Mouse (Mus musculus) CH12.LX (cell line): Measurements from ENCODE around the gene Rhoq. TPM values are rescaled to one million over a fixed set of nuclear protein-coding genes. Genes with fewer than 3 reads are reported as not detected.

Experiments
- DNase-seq: peaks from one replicate; pipeline ENCODE4 v3.0.0-alpha.2; 2013; ENCODE audit errors: extremely low read depth
- H3K27ac ChIP-seq: 2 replicates; pipeline ENCODE4 v1.5.1; 2012; ENCODE audit warnings: low read depth, mild to moderate bottlenecking, control low read depth, moderate library complexity; ENCODE audit not compliant: insufficient read depth
- H3K27me3 ChIP-seq: replicated peaks from 2 replicates; pipeline ENCODE3; 2012; ENCODE audit warnings: inconsistent platforms
- H3K36me3 ChIP-seq, 2 experiments: replicated peaks in 1 of 2; 2 replicates each; pipeline versions ENCODE3 to v1.6.1; 2012; ENCODE audit warnings: inconsistent platforms in 1 of 2, low read length in 1 of 2, mild to moderate bottlenecking in 1 of 2, mixed read lengths in 1 of 2, moderate library complexity in 1 of 2; ENCODE audit not compliant: control insufficient read depth in 1 of 2, insufficient read depth in 1 of 2
- H3K4me1 ChIP-seq, 2 experiments: 2 replicates each; pipeline ENCODE4 v1.6.1; 2012; ENCODE audit warnings: inconsistent platforms in 1 of 2, moderate library complexity in 1 of 2; ENCODE audit not compliant: insufficient read depth in 2 of 2, control insufficient read depth in 1 of 2
- H3K4me2 ChIP-seq: 2 replicates; pipeline ENCODE4 v1.6.1; 2012; ENCODE audit warnings: low read depth, mild to moderate bottlenecking, control low read depth; ENCODE audit not compliant: poor library complexity, insufficient read depth, severe bottlenecking
- H3K4me3 ChIP-seq, 3 experiments: fragments of 150-350 bp in 1 of 3; sonication (generic) in 1 of 3; replicated peaks in 1 of 3; 2 replicates each; pipeline versions ENCODE3 to v1.5.1; 2011 to 2012; ENCODE audit warnings: low read depth in 2 of 3, low read length in 2 of 3, mild to moderate bottlenecking in 2 of 3, moderate library complexity in 2 of 3, control low read depth in 1 of 3, improper control_type of control experiment in 1 of 3, inconsistent platforms in 1 of 3, mixed read lengths in 1 of 3; ENCODE audit not compliant: poor library complexity in 1 of 3
- H3K79me2 ChIP-seq: replicated peaks from 2 replicates; pipeline ENCODE4 v1.6.1; 2012; ENCODE audit warnings: mild to moderate bottlenecking, moderate library complexity; ENCODE audit not compliant: control insufficient read depth, poor library complexity, insufficient read depth, severe bottlenecking; ENCODE audit errors: extremely low read depth
- H3K9ac ChIP-seq: 2 replicates; pipeline ENCODE4 v1.6.1; 2012; ENCODE audit warnings: low read depth, mild to moderate bottlenecking, control low read depth, moderate library complexity; ENCODE audit not compliant: insufficient read depth
- H3K9me3 ChIP-seq: replicated peaks from 2 replicates; pipeline ENCODE3; 2012; ENCODE audit warnings: low read length, inconsistent platforms, mixed read lengths
- BHLHE40 ChIP-seq: IDR thresholded peaks from 2 replicates; pipeline ENCODE4 v1.6.1; 2011; ENCODE audit warnings: mild to moderate bottlenecking, low read depth, low read length, improper control_type of control experiment
- CHD1 ChIP-seq: IDR thresholded peaks from 2 replicates; pipeline ENCODE4 v1.6.1; 2012; ENCODE audit warnings: low read depth, low read length, improper control_type of control experiment, inconsistent platforms
- CHD2 ChIP-seq: IDR thresholded peaks from 2 replicates; pipeline ENCODE4 v1.6.1; 2011; ENCODE audit warnings: low read length, improper control_type of control experiment
- E2F4 ChIP-seq: IDR thresholded peaks from 2 replicates; pipeline ENCODE4 v1.6.1; 2011; ENCODE audit warnings: low read depth, low read length, improper control_type of control experiment; ENCODE audit not compliant: insufficient replicate concordance
- ETS1 ChIP-seq: conservative IDR thresholded peaks from 2 replicates; pipeline ENCODE4 v1.6.1; 2012; ENCODE audit warnings: low read depth, mild to moderate bottlenecking, inconsistent platforms, low read length, improper control_type of control experiment, moderate library complexity
- HCFC1 ChIP-seq: IDR thresholded peaks from 2 replicates; pipeline ENCODE4 v1.6.1; 2012; ENCODE audit warnings: low read depth, mild to moderate bottlenecking, inconsistent platforms, low read length, improper control_type of control experiment
- JUN ChIP-seq: IDR thresholded peaks from 2 replicates; pipeline ENCODE4 v1.6.1; 2011; ENCODE audit warnings: low read depth, mild to moderate bottlenecking, low read length, improper control_type of control experiment, moderate library complexity; ENCODE audit not compliant: insufficient read depth
- KAT2A ChIP-seq: IDR thresholded peaks from 2 replicates; pipeline ENCODE4 v1.6.1; 2012; ENCODE audit warnings: low read length, improper control_type of control experiment, inconsistent platforms; ENCODE audit not compliant: insufficient replicate concordance
- MAX ChIP-seq: IDR thresholded peaks from 2 replicates; pipeline ENCODE4 v1.6.1; 2011; ENCODE audit warnings: low read length, improper control_type of control experiment
- MEF2A ChIP-seq: IDR thresholded peaks from 2 replicates; pipeline ENCODE4 v1.6.1; 2014; ENCODE audit warnings: low read depth, mild to moderate bottlenecking, inconsistent platforms, low read length, improper control_type of control experiment, borderline replicate concordance
- MXI1 ChIP-seq: IDR thresholded peaks from 2 replicates; pipeline ENCODE4 v1.6.1; 2011; ENCODE audit warnings: mild to moderate bottlenecking, low read depth, low read length, improper control_type of control experiment
- POLR2A ChIP-seq: IDR thresholded peaks from 2 replicates; pipeline ENCODE4 v1.6.1; 2011; ENCODE audit warnings: low read depth, mild to moderate bottlenecking, improper control_type of control experiment, low read length
- POLR2AphosphoS2 ChIP-seq: IDR thresholded peaks from 2 replicates; pipeline ENCODE4 v1.6.1; 2011; ENCODE audit warnings: low read depth, low read length, improper control_type of control experiment
- RAD21 ChIP-seq: IDR thresholded peaks from 2 replicates; pipeline ENCODE4 v1.6.1; 2011; ENCODE audit warnings: low read depth, mild to moderate bottlenecking, low read length, improper control_type of control experiment, moderate library complexity
- USF1 ChIP-seq: IDR thresholded peaks from 2 replicates; pipeline ENCODE4 v1.6.1; 2014; ENCODE audit warnings: low read depth, mild to moderate bottlenecking, inconsistent platforms, low read length, improper control_type of control experiment
- USF2 ChIP-seq: conservative IDR thresholded peaks from 2 replicates; pipeline ENCODE4 v1.6.1; 2011; ENCODE audit warnings: low read depth, low read length, improper control_type of control experiment
- ZC3H11A ChIP-seq: IDR thresholded peaks from 2 replicates; pipeline ENCODE4 v1.6.1; 2012; ENCODE audit warnings: low read depth, mild to moderate bottlenecking, inconsistent platforms, low read length, improper control_type of control experiment
- ZKSCAN1 ChIP-seq: IDR thresholded peaks from 2 replicates; pipeline ENCODE4 v1.6.1; 2012; ENCODE audit warnings: low read depth, inconsistent platforms, low read length, improper control_type of control experiment, borderline replicate concordance
- ZMIZ1 ChIP-seq: IDR thresholded peaks from 2 replicates; pipeline ENCODE4 v1.6.1; 2012; ENCODE audit warnings: low read depth, mild to moderate bottlenecking, inconsistent platforms, low read length, improper control_type of control experiment
- dilution Hi-C: fragments of 300-500 bp; cut with MboI; formaldehyde crosslinking; loops from 2 replicates; pipeline ENCODE4 v1.14.3; 2020; ENCODE audit warnings: low sequenced_read_pairs; ENCODE audit not compliant: extremely low pct_unique_long_range_greater_than_20kb, extremely low pct_ligation_motif_present
- in situ Hi-C: fragments of 300-500 bp; cut with MboI; formaldehyde crosslinking; loops from 3 replicates; pipeline ENCODE4 v1.14.3; 2019; ENCODE audit warnings: low sequenced_read_pairs, low pct_ligation_motif_present, low pct_unique_long_range_greater_than_20kb, mixed read lengths
- polyA plus RNA-seq: library from polyadenylated mRNA; unstranded; fragments of >175 nt; gene quantifications from 2 replicates; pipeline ENCODE4 v1.2.1, GENCODE M21; 2012; ENCODE audit warnings: low read depth; ENCODE audit not compliant: insufficient read length
- total RNA-seq, 2 experiments: library from RNA; depleted of rRNA; stranded (reverse); fragments of 300-350 nt in 1 of 2; fragments of >200 nt in 1 of 2; gene quantifications; 2 replicates each; pipeline ENCODE4 v1.2.3; 2012 to 2014

The Rhoq gene
- total and polyA plus RNA-seq, 3 experiments, result 18.8 to 24.4 (median 23.2) TPM

DNA sequence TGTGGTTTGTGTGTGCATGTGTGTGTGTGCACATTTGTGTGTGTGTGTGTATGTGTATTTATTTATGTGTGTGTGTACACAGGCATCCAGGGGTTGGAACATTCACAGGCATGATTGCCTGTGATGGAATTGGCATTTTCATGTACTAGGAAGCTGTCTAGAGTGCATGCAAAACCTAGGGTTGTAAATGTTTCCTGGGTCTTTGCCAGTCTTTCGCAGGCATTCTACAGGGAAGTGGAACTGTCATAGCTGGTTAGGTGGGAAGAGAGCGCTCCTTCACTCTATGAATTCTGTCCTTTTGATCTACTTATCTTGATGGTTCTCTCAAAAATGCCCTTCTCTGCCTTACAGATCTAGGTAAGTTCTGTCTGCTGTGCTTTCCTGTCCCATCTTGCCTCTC lies 25.8 kb upstream of the Rhoq start:
- H3K9ac ChIP-seq, result no peak overlapping the region
- no peaks in the 10 kb centered on the region for H3K36me3 ChIP-seq
- no peak overlapping the region for H3K27ac ChIP-seq
- H3K4me1 ChIP-seq, result peaks cover 3 to 20% of the 10 kb centered on the region in 2 experiments; a peak in 2 of 4 replicates
- no peak overlapping the region for H3K4me2 ChIP-seq
- peaks cover 4% of the 10 kb centered on the region for H3K27me3 ChIP-seq
- in situ Hi-C loops (no loop called here), dilution Hi-C loops (no loop called here)
- no peaks in the 10 kb centered on the region for H3K79me2 ChIP-seq
- H3K4me3 ChIP-seq, result no peak overlapping the region
- no peak for DNase-seq
- no peak for TF ChIP-seq USF2
- no peak for TF ChIP-seq ZKSCAN1
- no peak for TF ChIP-seq MXI1
- no peak for TF ChIP-seq KAT2A
- TF ChIP-seq ETS1, result no peak
- TF ChIP-seq MEF2A, result no peak
- no peak for TF ChIP-seq MAX
- no peak for TF ChIP-seq POLR2AphosphoS2
- TF ChIP-seq HCFC1, result no peak
- TF ChIP-seq RAD21, result no peak
- TF ChIP-seq CHD2, result no peak
- TF ChIP-seq ZC3H11A, result no peak
- no peak for TF ChIP-seq CHD1
- no peak for TF ChIP-seq JUN
- TF ChIP-seq ZMIZ1, result no peak
- TF ChIP-seq E2F4, result no peak
- H3K9me3 ChIP-seq, result no peaks in the 10 kb centered on the region

DNA sequence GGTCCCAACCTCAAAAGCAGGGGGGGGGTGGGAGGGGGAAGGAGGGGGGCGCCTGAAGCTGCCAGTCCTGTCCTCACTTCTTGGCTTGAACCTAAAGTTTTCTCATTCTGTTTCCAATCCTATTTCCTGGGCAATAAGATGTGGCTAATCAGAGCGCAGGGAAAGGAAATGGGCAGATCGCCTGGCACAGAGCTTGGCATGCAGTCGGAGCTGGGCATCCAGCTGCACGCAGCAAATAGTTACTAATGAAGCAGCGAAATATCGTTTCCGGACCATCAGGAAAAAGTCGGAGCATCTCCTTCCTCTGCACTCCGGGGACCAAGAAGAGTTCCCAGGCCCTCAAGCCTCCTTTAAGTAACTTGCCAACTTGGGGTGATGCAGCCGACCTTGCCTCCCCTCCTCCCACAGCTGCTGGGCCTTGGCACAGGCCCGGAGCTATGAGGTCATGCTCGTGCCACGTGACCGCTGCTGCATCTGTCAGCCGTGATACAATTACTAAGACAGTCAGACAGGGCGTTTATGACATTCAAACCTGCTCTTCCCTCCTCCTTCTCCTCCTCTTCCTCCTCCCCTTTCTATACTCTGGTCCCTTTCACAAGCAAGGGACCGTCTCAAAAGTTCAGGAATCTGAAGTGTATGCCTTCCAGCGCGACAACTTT lies 25.3 kb upstream of the Rhoq start:
- Histone ChIP-seq H3K27ac (no peak overlapping the region), H3K79me2 (no peaks in the 10 kb centered on the region), H3K9ac (no peak overlapping the region), H3K4me3 (no peak overlapping the region), H3K4me2 (0 out of 2 replicates have a peak overlapping the region, but pooled peaks have one; percentile 3), H3K27me3 (peaks cover 6% of the 10 kb centered on the region), H3K9me3 (no peaks in the 10 kb centered on the region), H3K36me3 (no peaks in the 10 kb centered on the region), H3K4me1 (peaks cover 3 to 20% of the 10 kb centered on the region in 2 experiments; a peak in 2 of 4 replicates)
- TF ChIP-seq ZKSCAN1 (no peak), RAD21 (no peak), USF1 (peak; percentile 83), JUN (peak; percentile 44), ZMIZ1 (no peak), KAT2A (no peak), USF2 (peak; percentile 78), BHLHE40 (peak; percentile 97), POLR2A (no peak), ETS1 (peak; percentile 60), MAX (peak; percentile 81; the same call in 1 of the 2 replicates)
- in situ Hi-C loops (no loop called here), dilution Hi-C loops (no loop called here)
- peak; percentile 51 for DNase-seq
